ENCODE assay signal across 8 mouse cellular contexts in genomic region chr19:30295263-30295704, GRCm38 (mm10).
DNase-seq lines count a peak whose midpoint lies in the region; ATAC-seq lines count a peak whose summit lies in the region.

No protein-coding gene starts in this region.

- H3K9ac ChIP-seq in forebrain, embryonic 11.5 days (ENCODE audit: low read length), result no peak overlapping the region
- H3K9ac ChIP-seq in forebrain, embryonic 12.5 days, result no peak overlapping the region
- no peak overlapping the region for H3K9ac ChIP-seq in midbrain, embryonic 12.5 days (replicated peaks)

- H3K27me3 ChIP-seq in forebrain, embryonic 11.5 days (ENCODE audit: control insufficient read depth, insufficient read depth, low read length), result no peaks in the 10 kb centered on the region
- H3K27me3 ChIP-seq in forebrain, embryonic 12.5 days, result no peaks in the 10 kb centered on the region
- H3K27me3 ChIP-seq in midbrain, embryonic 12.5 days, result no peaks in the 10 kb centered on the region

- H3K9me3 ChIP-seq in forebrain, embryonic 11.5 days (ENCODE audit: control insufficient read depth, low read length), result no peaks in the 10 kb centered on the region
- H3K9me3 ChIP-seq in forebrain, embryonic 12.5 days, result no peaks in the 10 kb centered on the region
- no peaks in the 10 kb centered on the region for H3K9me3 ChIP-seq in midbrain, embryonic 12.5 days

- H3K27ac ChIP-seq in forebrain, embryonic 11.5 days (ENCODE audit: low read depth, low read length), result no peak overlapping the region
- H3K27ac ChIP-seq in forebrain, embryonic 12.5 days, result no peak overlapping the region
- H3K27ac ChIP-seq in midbrain, embryonic 12.5 days (replicated peaks), result no peak overlapping the region

- no peak overlapping the region for H3K4me2 ChIP-seq in forebrain, embryonic 11.5 days (ENCODE audit: low read depth, low read length, severe bottlenecking)
- H3K4me2 ChIP-seq in forebrain, embryonic 12.5 days, result no peak overlapping the region
- H3K4me2 ChIP-seq in midbrain, embryonic 12.5 days (replicated peaks), result peak overlapping the region; percentile 16

- ATAC-seq in forebrain, embryonic 11.5 days (replicated peaks; ENCODE audit: low FRiP score), result no peak
- no peak for ATAC-seq in forebrain, embryonic 12.5 days (ENCODE audit: low FRiP score)
- ATAC-seq in midbrain, embryonic 12.5 days (ENCODE audit: low FRiP score, low read depth), result no peak

- H3K36me3 ChIP-seq in forebrain, embryonic 11.5 days (ENCODE audit: control insufficient read depth, insufficient read depth, low read length), result no peaks in the 10 kb centered on the region
- no peaks in the 10 kb centered on the region for H3K36me3 ChIP-seq in forebrain, embryonic 12.5 days (replicated peaks)
- no peaks in the 10 kb centered on the region for H3K36me3 ChIP-seq in midbrain, embryonic 12.5 days

- WGBS in forebrain, embryonic 11.5 days, result 44% methylated on average over 15 of the region's 15 CpGs
- 38% methylated on average over 15 of the region's 15 CpGs for WGBS in forebrain, embryonic 12.5 days
- WGBS in midbrain, embryonic 12.5 days, result 44% methylated on average over 15 of the region's 15 CpGs

- no peaks in the 10 kb centered on the region for H3K4me1 ChIP-seq in forebrain, embryonic 11.5 days (replicated peaks; ENCODE audit: control insufficient read depth, insufficient read depth, low read length)
- H3K4me1 ChIP-seq in forebrain, embryonic 12.5 days, result peaks cover 3% of the 10 kb centered on the region; the same call in 1 of the 2 replicates
- H3K4me1 ChIP-seq in midbrain, embryonic 12.5 days, result no peaks in the 10 kb centered on the region

- peak; percentile 54 for DNase-seq in forebrain, embryonic 11.5 days (ENCODE audit: low spot score)
- DNase-seq in Muller cell, postnatal 12 days (ENCODE audit: inconsistent ontology term), result peak; percentile 55
- DNase-seq in forelimb bud, embryonic 11.5 days (ENCODE audit: low read depth, low spot score), result peak; percentile 45
- DNase-seq in kidney, postnatal 25 days, result peak; percentile 48 to 54
- DNase-seq in urinary bladder, postnatal 14 days (ENCODE audit: low spot score), result no peak
- no peak for DNase-seq in testis, postnatal 10 days (ENCODE audit: low spot score)

- no peak overlapping the region for H3K4me3 ChIP-seq in forebrain, embryonic 11.5 days (ENCODE audit: low read depth, low read length)
- no peak overlapping the region for H3K4me3 ChIP-seq in forebrain, embryonic 12.5 days (replicated peaks)
- no peak overlapping the region for H3K4me3 ChIP-seq in midbrain, embryonic 12.5 days

Comparison
In these comparisons a context has a peak if more than half of its experiments do, and no peak if none do; other contexts are left out.
1. DNase-seq: peak in forebrain, embryonic 11.5 days (single experiment), Muller cell, postnatal 12 days (single experiment), forelimb bud, embryonic 11.5 days (single experiment) and kidney, postnatal 25 days (2 of 2); none in urinary bladder, postnatal 14 days (single experiment) and testis, postnatal 10 days (single experiment).